Mouse (Mus musculus): Measurements from ENCODE around the gene 1110017D15Rik. TPM values are rescaled to one million over a fixed set of nuclear protein-coding genes. Genes with fewer than 3 reads are reported as not detected.

1110017D15Rik gene
- polyA plus RNA-seq, 1 experiment from 2014 or later: 0.37 TPM

DNA sequence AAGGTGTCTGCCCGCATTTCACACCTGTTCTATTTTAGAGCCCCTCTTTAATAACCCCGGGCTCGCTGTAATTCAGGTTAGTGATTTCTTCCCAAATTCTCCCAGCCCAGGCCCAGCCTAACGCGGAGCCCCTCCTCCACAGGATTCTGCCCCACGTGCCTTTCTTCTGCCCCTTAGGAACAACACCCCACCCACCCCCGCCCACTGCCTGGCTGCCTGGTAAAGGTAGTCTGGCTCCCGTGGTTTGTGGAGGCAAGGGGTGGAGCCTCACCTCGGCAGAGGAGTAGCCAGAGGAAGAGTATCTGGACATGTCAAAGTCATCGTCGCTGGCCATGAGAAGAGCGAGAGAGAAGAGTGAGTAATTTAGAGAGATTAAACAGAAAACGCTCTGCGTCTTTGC is 3.5 kb upstream of the 1110017D15Rik start:
- no peak overlapping the region for H3K4me2 ChIP-seq (replicated peaks; ENCODE audit: low read depth, low read length)
- H3K9ac ChIP-seq (replicated peaks; ENCODE audit: low read length): no peak overlapping the region
- no peaks in the 10 kb centered on the region for H3K27me3 ChIP-seq (ENCODE audit: insufficient read depth, low read length)
- no peaks in the 10 kb centered on the region for H3K36me3 ChIP-seq (ENCODE audit: insufficient read depth, low read length)
- no peak overlapping the region for H3K4me3 ChIP-seq (ENCODE audit: low read length)
- H3K27ac ChIP-seq (ENCODE audit: low read length): no peak overlapping the region
- no peaks in the 10 kb centered on the region for H3K9me3 ChIP-seq (ENCODE audit: low read length)
- WGBS: 39% methylated on average over 14 of the region's 14 CpGs
- no peak for ATAC-seq (ENCODE audit: low FRiP score, low TSS enrichment)
- H3K4me1 ChIP-seq (ENCODE audit: insufficient read depth, low read length): peaks cover 8% of the 10 kb centered on the region; the same call in 1 of the 2 replicates

DNA sequence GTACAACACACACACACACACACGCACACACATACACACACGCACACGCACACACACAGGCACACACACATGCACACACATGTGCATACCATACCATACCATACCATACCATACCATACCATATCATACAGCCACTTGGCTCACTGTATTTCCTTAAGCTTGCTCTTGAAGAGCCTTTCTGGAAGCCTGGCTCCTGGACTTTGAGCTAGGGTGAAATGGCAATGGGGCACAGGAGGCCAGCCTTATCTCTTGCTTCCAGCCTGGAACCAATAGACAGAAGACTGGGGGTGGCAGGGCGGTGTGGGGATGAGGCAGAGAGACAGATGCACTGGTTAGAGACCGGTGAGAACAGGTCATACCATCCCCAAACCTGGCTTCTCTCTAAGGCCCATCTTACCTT is 2.1 kb upstream of the 1110017D15Rik start:
- Histone ChIP-seq H3K4me3 (ENCODE audit: low read length) (no peak overlapping the region), H3K4me1 (ENCODE audit: insufficient read depth, low read length) (peaks cover 8% of the 10 kb centered on the region; the same call in 1 of the 2 replicates), H3K27ac (ENCODE audit: low read length) (no peak overlapping the region), H3K4me2 (replicated peaks; ENCODE audit: low read depth, low read length) (no peak overlapping the region), H3K36me3 (ENCODE audit: insufficient read depth, low read length) (no peaks in the 10 kb centered on the region), H3K9me3 (ENCODE audit: low read length) (no peaks in the 10 kb centered on the region), H3K27me3 (ENCODE audit: insufficient read depth, low read length) (no peaks in the 10 kb centered on the region; the same call in 1 of the 2 replicates), H3K9ac (replicated peaks; ENCODE audit: low read length) (no peak overlapping the region)
- ATAC-seq (ENCODE audit: low FRiP score, low TSS enrichment): no peak
- WGBS: 90% methylated on average over 5 of the region's 5 CpGs

DNA sequence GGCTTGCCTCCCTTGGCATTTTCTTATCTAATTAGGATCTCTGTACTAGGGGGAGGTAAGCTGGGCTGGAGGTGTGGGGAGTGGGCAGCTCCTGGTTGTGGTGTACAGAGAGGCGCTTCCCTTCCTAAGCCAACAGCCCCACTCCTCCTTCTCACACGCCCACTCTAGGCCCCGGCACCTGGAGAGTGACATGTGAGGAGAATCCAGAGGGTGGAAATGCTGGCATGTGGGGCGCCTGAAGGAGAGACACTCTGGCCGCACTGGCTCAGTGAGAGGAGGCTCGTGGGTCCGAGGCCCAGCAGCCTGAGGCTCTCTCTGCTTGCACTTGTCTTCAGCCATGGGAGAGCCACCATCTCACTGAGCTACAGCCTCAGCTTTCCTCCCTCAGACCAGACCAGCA is 1.2 kb upstream of the 1110017D15Rik start:
- H3K9me3 ChIP-seq (ENCODE audit: low read length): no peaks in the 10 kb centered on the region
- 71% methylated on average over 7 of the region's 7 CpGs for WGBS
- peaks cover 8% of the 10 kb centered on the region; the same call in 1 of the 2 replicates for H3K4me1 ChIP-seq (ENCODE audit: insufficient read depth, low read length)
- H3K27ac ChIP-seq (ENCODE audit: low read length): no peak overlapping the region
- H3K4me3 ChIP-seq (ENCODE audit: low read length): no peak overlapping the region
- peaks cover 4% of the 10 kb centered on the region for H3K27me3 ChIP-seq (ENCODE audit: insufficient read depth, low read length)
- no peak overlapping the region for H3K4me2 ChIP-seq (replicated peaks; ENCODE audit: low read depth, low read length)
- no peak for ATAC-seq (ENCODE audit: low FRiP score, low TSS enrichment)
- no peaks in the 10 kb centered on the region for H3K36me3 ChIP-seq (ENCODE audit: insufficient read depth, low read length)
- H3K9ac ChIP-seq (replicated peaks; ENCODE audit: low read length): no peak overlapping the region

DNA sequence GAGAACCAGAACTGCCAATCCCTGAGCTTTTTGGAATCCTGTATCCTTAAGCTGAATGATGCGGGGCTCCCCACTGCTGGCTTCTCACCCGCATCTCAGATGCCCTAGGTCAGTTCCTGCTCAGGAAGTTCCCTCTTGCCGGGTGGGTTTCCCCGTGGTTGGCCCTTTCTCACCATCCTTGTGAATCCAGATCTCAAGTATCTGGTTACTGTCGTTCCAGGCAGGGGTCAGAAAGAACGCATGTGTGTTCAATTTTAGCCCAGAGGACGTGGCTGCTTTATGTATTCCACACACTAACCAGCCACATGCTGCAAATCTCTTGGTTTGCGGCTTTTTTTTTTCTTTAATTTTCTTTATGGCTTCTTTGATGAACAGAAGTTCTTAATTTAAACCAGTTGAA is 3.4 kb downstream of the 1110017D15Rik start:
- Histone ChIP-seq H3K9ac (replicated peaks; ENCODE audit: low read length) (no peak overlapping the region), H3K27me3 (ENCODE audit: insufficient read depth, low read length) (peaks cover 6% of the 10 kb centered on the region), H3K36me3 (ENCODE audit: insufficient read depth, low read length) (no peaks in the 10 kb centered on the region), H3K9me3 (ENCODE audit: low read length) (no peaks in the 10 kb centered on the region), H3K27ac (ENCODE audit: low read length) (no peak overlapping the region), H3K4me2 (replicated peaks; ENCODE audit: low read depth, low read length) (no peak overlapping the region), H3K4me3 (ENCODE audit: low read length) (no peak overlapping the region), H3K4me1 (ENCODE audit: insufficient read depth, low read length) (no peaks in the 10 kb centered on the region)
- no peak for ATAC-seq (ENCODE audit: low FRiP score, low TSS enrichment)
- WGBS: 17% methylated on average over 8 of the region's 8 CpGs

DNA sequence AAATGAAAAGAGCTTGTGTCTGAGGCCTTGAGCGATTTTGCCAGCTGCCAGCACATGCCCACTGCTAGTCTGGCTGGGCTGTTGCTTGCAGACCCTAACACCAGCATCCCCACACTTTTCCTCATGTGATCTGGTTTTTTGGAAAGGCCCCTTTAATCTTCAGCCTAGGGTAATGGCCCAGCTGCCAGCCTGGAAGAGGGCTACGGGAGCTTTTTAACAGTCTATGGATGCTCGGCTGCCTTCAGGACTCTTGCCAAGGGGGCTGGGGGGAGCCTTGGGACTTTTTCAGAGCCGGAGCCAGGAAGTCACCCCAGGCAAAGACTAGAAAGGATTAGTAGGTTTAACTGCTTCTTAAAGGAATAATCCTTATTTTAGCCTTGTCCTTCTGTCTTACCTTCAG is 3.8 kb downstream of the 1110017D15Rik start:
- no peak overlapping the region for H3K9ac ChIP-seq (replicated peaks; ENCODE audit: low read length)
- ATAC-seq (ENCODE audit: low FRiP score, low TSS enrichment): no peak
- no peak overlapping the region for H3K27ac ChIP-seq (ENCODE audit: low read length)
- H3K4me1 ChIP-seq (ENCODE audit: insufficient read depth, low read length): no peaks in the 10 kb centered on the region
- H3K9me3 ChIP-seq (ENCODE audit: low read length): no peaks in the 10 kb centered on the region
- 30% methylated on average over 4 of the region's 4 CpGs for WGBS
- no peaks in the 10 kb centered on the region for H3K36me3 ChIP-seq (ENCODE audit: insufficient read depth, low read length)
- H3K4me3 ChIP-seq (ENCODE audit: low read length): no peak overlapping the region
- H3K4me2 ChIP-seq (replicated peaks; ENCODE audit: low read depth, low read length): no peak overlapping the region
- peaks cover 7% of the 10 kb centered on the region for H3K27me3 ChIP-seq (ENCODE audit: insufficient read depth, low read length)

DNA sequence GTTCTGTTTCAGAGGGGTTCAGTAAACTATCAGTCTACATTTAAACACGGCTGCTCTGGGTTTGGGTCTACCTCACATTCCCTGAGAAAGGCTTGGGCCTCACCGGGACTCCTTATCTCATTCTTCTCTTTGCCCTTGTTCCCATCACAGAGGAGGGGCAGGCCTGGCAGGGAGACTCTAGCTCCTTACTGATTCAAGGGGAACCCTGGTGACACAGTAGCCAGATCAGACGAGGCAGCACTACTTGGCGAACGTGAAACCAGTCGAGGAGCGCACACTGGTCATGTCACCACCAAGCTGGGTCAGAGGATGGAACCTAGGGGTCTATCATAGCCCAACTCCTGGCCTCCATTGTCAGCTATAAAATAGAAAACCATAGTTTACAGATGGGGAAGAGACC is 9.1 kb downstream of the 1110017D15Rik start:
- H3K27me3 ChIP-seq (ENCODE audit: insufficient read depth, low read length): 0 out of 2 replicates have a peak, but pooled peaks cover 3% of the 10 kb centered on the region
- H3K4me2 ChIP-seq (replicated peaks; ENCODE audit: low read depth, low read length): no peak overlapping the region
- 56% methylated on average over 7 of the region's 7 CpGs for whole genome bisulfite sequencing
- no peaks in the 10 kb centered on the region for H3K36me3 ChIP-seq (ENCODE audit: insufficient read depth, low read length)
- no peak overlapping the region for H3K27ac ChIP-seq (ENCODE audit: low read length)
- H3K4me1 ChIP-seq (ENCODE audit: insufficient read depth, low read length): peaks cover 17% of the 10 kb centered on the region
- no peaks in the 10 kb centered on the region for H3K9me3 ChIP-seq (ENCODE audit: low read length)
- H3K4me3 ChIP-seq (ENCODE audit: low read length): no peak overlapping the region
- no peak overlapping the region for H3K9ac ChIP-seq (replicated peaks; ENCODE audit: low read length)
- no peak for ATAC-seq (ENCODE audit: low FRiP score, low TSS enrichment)

DNA sequence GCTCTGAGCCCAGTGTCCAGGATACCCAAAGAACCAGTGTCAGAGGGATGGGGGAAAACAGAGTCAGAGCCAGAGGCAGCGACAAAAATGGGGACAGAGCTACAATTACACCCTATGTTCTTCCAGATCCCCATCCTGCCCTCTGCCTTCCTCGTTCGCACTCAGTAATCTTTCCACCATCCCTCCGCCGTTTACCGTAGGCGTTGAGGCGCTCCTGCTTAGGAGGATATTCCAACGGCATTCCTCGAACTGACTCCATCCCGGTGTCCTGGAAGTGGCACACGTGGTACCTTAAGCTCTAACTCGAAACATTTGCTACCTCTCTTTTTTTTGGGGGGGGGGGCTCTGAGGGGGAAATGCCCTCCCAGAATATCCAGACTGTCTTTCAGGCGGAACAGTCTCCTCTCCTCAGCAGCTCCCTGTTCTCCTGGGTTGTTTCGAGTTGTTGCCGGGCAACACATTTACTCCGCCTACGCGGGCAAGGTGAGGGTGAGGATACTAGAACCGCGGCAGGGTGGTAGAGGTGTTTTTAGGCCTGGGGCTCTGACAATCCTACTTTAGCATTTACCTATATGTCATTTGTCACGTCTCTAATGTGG is 9.7 kb downstream of the 1110017D15Rik start:
- Histone ChIP-seq H3K4me3 (ENCODE audit: low read length) (peak overlapping the region; percentile 59), H3K9ac (replicated peaks; ENCODE audit: low read length) (peak overlapping the region; percentile 68), H3K36me3 (ENCODE audit: insufficient read depth, low read length) (no peaks in the 10 kb centered on the region), H3K27me3 (ENCODE audit: insufficient read depth, low read length) (0 out of 2 replicates have a peak, but pooled peaks cover 5% of the 10 kb centered on the region), H3K4me1 (ENCODE audit: insufficient read depth, low read length) (peaks cover 21% of the 10 kb centered on the region), H3K4me2 (replicated peaks; ENCODE audit: low read depth, low read length) (peak overlapping the region; percentile 94), H3K27ac (ENCODE audit: low read length) (no peak overlapping the region), H3K9me3 (ENCODE audit: low read length) (no peaks in the 10 kb centered on the region)
- 2% methylated on average over 22 of the region's 22 CpGs for WGBS
- no peak for ATAC-seq (ENCODE audit: low FRiP score, low TSS enrichment)

DNA sequence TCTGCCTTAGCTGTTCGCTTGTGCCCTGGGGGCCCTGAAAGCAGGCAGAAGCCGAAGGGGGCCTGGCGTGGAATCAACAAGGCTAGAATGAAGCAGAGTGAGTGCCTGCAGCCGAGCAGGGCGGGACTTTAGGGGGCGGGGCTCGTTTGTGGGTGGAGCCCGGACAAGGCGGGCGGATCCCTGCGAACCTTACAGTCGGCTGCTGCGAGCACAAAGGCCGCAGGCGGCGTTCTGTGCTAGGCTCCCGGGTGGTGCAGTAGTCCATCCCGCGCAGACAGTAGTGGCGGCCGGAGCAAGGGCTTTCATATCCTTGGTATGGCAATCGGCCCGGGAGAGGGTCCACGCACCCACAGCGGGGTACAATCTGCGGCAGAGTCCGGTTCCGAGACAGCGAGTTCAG is 10.2 kb downstream of the 1110017D15Rik start:
- Histone ChIP-seq H3K4me2 (replicated peaks; ENCODE audit: low read depth, low read length) (peak overlapping the region; percentile 94), H3K9ac (replicated peaks; ENCODE audit: low read length) (peak overlapping the region; percentile 68), H3K4me1 (ENCODE audit: insufficient read depth, low read length) (peaks cover 26% of the 10 kb centered on the region), H3K36me3 (ENCODE audit: insufficient read depth, low read length) (no peaks in the 10 kb centered on the region), H3K27me3 (ENCODE audit: insufficient read depth, low read length) (peaks cover 10% of the 10 kb centered on the region; the same call in 1 of the 2 replicates), H3K27ac (ENCODE audit: low read length) (no peak overlapping the region), H3K9me3 (ENCODE audit: low read length) (no peaks in the 10 kb centered on the region), H3K4me3 (ENCODE audit: low read length) (peak overlapping the region; percentile 59)
- ATAC-seq (ENCODE audit: low FRiP score, low TSS enrichment): peak; percentile 52
- under 1% methylated on average over 29 of the region's 29 CpGs for WGBS

DNA sequence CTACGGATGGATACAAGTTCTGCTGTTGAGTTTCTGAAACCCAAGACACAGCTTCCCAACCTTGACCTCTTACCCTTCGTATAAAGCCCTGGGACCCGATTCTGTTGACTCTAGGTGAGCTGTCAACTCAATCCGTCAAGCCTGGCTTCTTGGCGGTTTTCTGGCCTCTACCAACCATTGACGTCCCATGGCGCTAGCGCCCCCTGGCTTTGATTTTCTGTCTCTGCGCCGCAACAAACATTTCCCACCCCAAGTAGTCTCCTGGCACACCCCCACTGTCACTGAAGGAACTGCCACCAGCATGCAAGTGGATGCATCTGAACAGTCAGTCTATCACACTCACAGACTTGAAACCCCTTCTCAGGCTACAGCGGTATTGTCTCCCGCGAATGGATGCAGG is 11.0 kb downstream of the 1110017D15Rik start:
- 11% methylated on average over 13 of the region's 13 CpGs for WGBS
- Histone ChIP-seq H3K4me3 (ENCODE audit: low read length) (no peak overlapping the region), H3K36me3 (ENCODE audit: insufficient read depth, low read length) (no peaks in the 10 kb centered on the region), H3K4me2 (replicated peaks; ENCODE audit: low read depth, low read length) (peak overlapping the region; percentile 94), H3K9ac (replicated peaks; ENCODE audit: low read length) (peak overlapping the region; percentile 68; the same call in 1 of the 2 replicates), H3K27me3 (ENCODE audit: insufficient read depth, low read length) (peaks cover 18% of the 10 kb centered on the region), H3K9me3 (ENCODE audit: low read length) (no peaks in the 10 kb centered on the region), H3K4me1 (ENCODE audit: insufficient read depth, low read length) (peaks cover 29% of the 10 kb centered on the region), H3K27ac (ENCODE audit: low read length) (no peak overlapping the region)
- ATAC-seq (ENCODE audit: low FRiP score, low TSS enrichment): no peak

DNA sequence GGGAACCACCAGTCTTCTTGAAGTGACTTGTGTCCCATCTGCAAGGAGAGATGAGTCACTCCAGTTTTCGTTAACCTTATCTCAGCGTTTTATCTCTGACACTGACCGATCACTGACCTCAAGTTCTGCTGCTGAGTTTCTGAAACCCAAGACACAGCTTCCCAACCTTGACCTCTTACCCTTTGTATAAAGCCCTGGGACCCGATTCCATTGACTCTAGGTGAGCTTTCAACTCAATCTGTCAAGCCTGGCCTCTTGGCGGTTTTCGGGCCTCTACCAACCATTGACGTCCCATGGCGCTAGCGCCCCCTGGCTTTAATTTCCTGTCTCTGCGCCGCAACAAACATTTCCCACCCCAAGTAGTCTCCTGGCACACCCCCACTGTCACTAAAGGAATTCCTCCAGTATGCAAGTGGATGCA is 12.0 kb downstream of the 1110017D15Rik start:
- H3K4me2 ChIP-seq (replicated peaks; ENCODE audit: low read depth, low read length): no peak overlapping the region
- H3K9ac ChIP-seq (replicated peaks; ENCODE audit: low read length): no peak overlapping the region
- no peaks in the 10 kb centered on the region for H3K36me3 ChIP-seq (ENCODE audit: insufficient read depth, low read length)
- peaks cover 29% of the 10 kb centered on the region for H3K4me1 ChIP-seq (ENCODE audit: insufficient read depth, low read length)
- H3K27me3 ChIP-seq (ENCODE audit: insufficient read depth, low read length): peaks cover 28% of the 10 kb centered on the region
- no peak for ATAC-seq (ENCODE audit: low FRiP score, low TSS enrichment)
- H3K4me3 ChIP-seq (ENCODE audit: low read length): no peak overlapping the region
- H3K9me3 ChIP-seq (ENCODE audit: low read length): no peaks in the 10 kb centered on the region
- no peak overlapping the region for H3K27ac ChIP-seq (ENCODE audit: low read length)
- 50% methylated on average over 11 of the region's 11 CpGs for WGBS
